Comparison of ENCODE assay signal across 19 mouse cellular contexts in genomic region chr2:65195233-65196010, GRCm38 (mm10). TPM values are rescaled to one million over a fixed set of nuclear protein-coding genes. Genes with fewer than 3 reads are reported as not detected.
DNase-seq lines count a peak whose midpoint lies in the region; ATAC-seq and TF ChIP-seq lines count a peak whose summit lies in the region.
"Had no signal": no experiment of that assay in that cellular context is flagged by ENCODE, and none has a peak within 500 bp of the region (broad histone marks: within the 10 kb centered on the region; RNA-seq: fewer than 3 reads in every experiment).

No protein-coding gene starts in this region.

- H3K4me3 ChIP-seq in C2C12 (ENCODE audit: insufficient read depth, poor library complexity, severe bottlenecking), result no peak overlapping the region
- H3K4me3 ChIP-seq: forebrain, embryonic 15.5 days; intestine, embryonic 15.5 days; midbrain, embryonic 12.5 days; neural tube, embryonic 12.5 days had no signal

- H3K79me2 ChIP-seq in C2C12 (ENCODE audit: control insufficient read depth, insufficient read depth), result peaks cover 87% of the 10 kb centered on the region

- peaks cover 46% of the 10 kb centered on the region for H3K79me3 ChIP-seq in C2C12 (ENCODE audit: low read depth)

- peak; percentile 17; the same call in 1 of the 2 replicates for ATAC-seq in megakaryocyte, adult 5-6 weeks (ENCODE audit: poor library complexity, severe bottlenecking)
- ATAC-seq: forebrain, embryonic 15.5 days; intestine, embryonic 15.5 days had no signal

- H3ac ChIP-seq in C2C12 (ENCODE audit: control insufficient read depth, insufficient read length, low read depth), result peak overlapping the region; percentile 10

- TF ChIP-seq CTCF in C2C12 (IDR thresholded peaks at IDR 0.05; ENCODE audit: control insufficient read depth, insufficient read depth, insufficient read length), result no peak

- H3K27me3 ChIP-seq in C2C12 (ENCODE audit: control insufficient read depth, insufficient read depth, insufficient read length), result no peaks in the 10 kb centered on the region
- H3K27me3 ChIP-seq: forebrain, embryonic 15.5 days; intestine, embryonic 15.5 days; midbrain, embryonic 12.5 days; neural tube, embryonic 12.5 days had no signal

- peak; percentile 69 to 93 for DNase-seq in adrenal gland, adult (ENCODE audit: inconsistent age in 2 of 2, low spot score in 1 of 2)
- DNase-seq in adrenal gland, adult 18-20 months (ENCODE audit: low spot score in 2 of 2), result no peak
- peak; percentile 37 for DNase-seq in adrenal gland, postnatal 10 days
- no peak for DNase-seq in right cerebral cortex, adult 18-20 months
- DNase-seq in gastrocnemius, postnatal 4 days (ENCODE audit: low spot score in 2 of 2), result no peak
- DNase-seq in thymus, postnatal 10 days (ENCODE audit: low spot score in 2 of 2), result no peak
- DNase-seq: cerebellum, adult 18-20 months; cerebellum, postnatal 25 days; embryo, embryonic 11 days; gastrocnemius, postnatal 25 days; heart, postnatal 10 days; right cerebral cortex, postnatal 14 days; thymus, postnatal 25 days had no signal

- H3K36me3 ChIP-seq in C2C12 (ENCODE audit: control insufficient read depth, insufficient read depth), result peaks cover 10% of the 10 kb centered on the region
- H3K36me3 ChIP-seq: forebrain, embryonic 15.5 days; intestine, embryonic 15.5 days; midbrain, embryonic 12.5 days; neural tube, embryonic 12.5 days had no signal

TF ChIP-seq in C2C12, 6 proteins besides CTCF, POLR2A, EP300 and RAD21:
- TF ChIP-seq MAX (IDR thresholded peaks at IDR 0.05) (no peak), MYOD1 (IDR thresholded peaks at IDR 0.05; ENCODE audit: control insufficient read depth, insufficient read length, low read depth) (no peak), USF1 (IDR thresholded peaks at IDR 0.05; ENCODE audit: low read depth) (no peak), CEBPB (IDR thresholded peaks at IDR 0.05; ENCODE audit: low read depth) (peak; percentile 50)

RNA-seq across cellular contexts. Expression of gene Cobll1, which starts 43.8 kb away (rescaled TPM):
- 100 to 1,000 TPM; 271 to 319 TPM for total RNA-seq in adrenal gland, adult 18-20 months (2021)
- polyA plus RNA-seq in C2C12 (2012; fragmentation: generic; extraction: Trizol), result 16.3 TPM
- total RNA-seq in adrenal gland, postnatal 10 days (2021), result 100 to 1,000 TPM; 106 to 124 TPM
- total RNA-seq in megakaryocyte, adult 5-6 weeks (2015), result 2.3 and 6.5 TPM in 2 replicates
- total RNA-seq in megakaryocyte, adult 5-6 weeks (2017), result 0.48 and 1.1 TPM in 2 replicates
- 10 to 100 TPM; 10.4 to 11.7 TPM for total RNA-seq in gastrocnemius, postnatal 4 days (2021)

Comparison
In these comparisons a context has a peak if more than half of its experiments do, and no peak if none do; other contexts are left out.
1. DNase-seq: peak in adrenal gland, adult (2 of 2) and adrenal gland, postnatal 10 days (single experiment); none in adrenal gland, adult 18-20 months (0 of 2), right cerebral cortex, adult 18-20 months (single experiment), gastrocnemius, postnatal 4 days (0 of 2) and thymus, postnatal 10 days (0 of 2).
2. RNA of gene Cobll1, which starts 43.8 kb away (total RNA-seq): 271 to 319 TPM in adrenal gland, adult 18-20 months and 106 to 124 TPM in adrenal gland, postnatal 10 days; 10.4 to 11.7 TPM in gastrocnemius, postnatal 4 days and 0.48 to 6.5 TPM in megakaryocyte, adult 5-6 weeks; every median in the first group is over 4 times any median in the second.